Mouse (Mus musculus) lung, adult 2 months (tissue): ENCODE data around the gene Iqck.

Source experiments
- CTCF ChIP-seq: fragments of 200-500 bp; IDR thresholded peaks from 2 replicates; pipeline ENCODE4 v1.5.1; 2011; ENCODE audit warnings: mild to moderate bottlenecking, low read length, control low read depth; ENCODE audit not compliant: insufficient read depth
- POLR2A ChIP-seq: fragments of 200-500 bp; IDR thresholded peaks from 2 replicates; pipeline ENCODE4 v1.6.1; 2011; ENCODE audit warnings: low read depth, mild to moderate bottlenecking, control low read depth, low read length, borderline replicate concordance; ENCODE audit errors: extremely low read depth

DNA sequence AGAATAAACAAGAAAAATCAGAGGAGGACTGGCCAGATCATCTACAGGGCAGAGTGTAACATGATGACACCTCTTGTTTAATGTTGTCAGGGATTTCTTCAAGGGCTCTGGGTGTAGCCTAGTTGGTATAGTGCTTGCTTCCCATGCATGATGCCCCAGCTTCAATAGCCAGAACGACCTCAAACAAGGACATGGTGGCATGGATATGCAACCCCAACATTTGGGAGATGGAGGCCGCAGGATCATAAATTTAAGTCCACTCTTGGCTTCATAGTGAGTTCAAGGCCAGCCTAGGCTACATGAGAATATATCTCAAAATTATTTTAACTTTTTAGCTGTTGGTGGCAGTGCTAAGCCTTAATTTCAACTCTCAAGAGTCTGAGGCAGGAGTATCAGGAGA, 71.7 kb downstream of the Iqck start:
- TF ChIP-seq CTCF (no peak), POLR2A (no peak)
